Comparison of ENCODE assay signal across 9 mouse cellular contexts in genomic region chr14:57057204-57057562, GRCm38 (mm10). TPM values are rescaled to one million over a fixed set of nuclear protein-coding genes. Genes with fewer than 3 reads are reported as not detected.
A peak's percentile ranks its signal among the peaks of the same experiment; 100 is the strongest.
DNase-seq lines count a peak whose midpoint lies in the region; ATAC-seq and TF ChIP-seq lines count a peak whose summit lies in the region.
"Had no signal": no experiment of that assay in that cellular context is flagged by ENCODE, and none has a peak within 500 bp of the region (broad histone marks: within the 10 kb centered on the region; RNA-seq: fewer than 3 reads in every experiment).

No protein-coding gene starts in this region.

- TF ChIP-seq CTCF in intestine, postnatal 0 days (IDR thresholded peaks at IDR 0.05; ENCODE audit: low read depth): no peak

- WGBS in kidney, embryonic 15.5 days: 3% methylated on average over 19 of the region's 19 CpGs
- 3% methylated on average over 18 of the region's 19 CpGs for WGBS in embryonic facial prominence, embryonic 14.5 days
- WGBS in intestine, postnatal 0 days: 7% methylated on average over 16 of the region's 19 CpGs
- WGBS in neural tube, embryonic 12.5 days: 3% methylated on average over 19 of the region's 19 CpGs

- H3K4me3 ChIP-seq in kidney, embryonic 15.5 days (replicated peaks): peak overlapping the region; percentile 55
- H3K4me3 ChIP-seq in embryonic facial prominence, embryonic 14.5 days (ENCODE audit: low read depth, low read length): peak overlapping the region; percentile 45
- H3K4me3 ChIP-seq in intestine, postnatal 0 days (ENCODE audit: low read depth, low read length): peak overlapping the region; percentile 47
- H3K4me3 ChIP-seq in neural tube, embryonic 12.5 days: peak overlapping the region; percentile 44

- H3K36me3 ChIP-seq in kidney, embryonic 15.5 days: no peaks in the 10 kb centered on the region
- no peaks in the 10 kb centered on the region for H3K36me3 ChIP-seq in embryonic facial prominence, embryonic 14.5 days (ENCODE audit: control insufficient read depth, insufficient read depth, low read length)
- H3K36me3 ChIP-seq in intestine, postnatal 0 days (ENCODE audit: control insufficient read depth, insufficient read depth): no peaks in the 10 kb centered on the region
- H3K36me3 ChIP-seq in neural tube, embryonic 12.5 days: no peaks in the 10 kb centered on the region

- H3K9ac ChIP-seq in kidney, embryonic 15.5 days: peak overlapping the region; percentile 27
- peak overlapping the region; percentile 47 for H3K9ac ChIP-seq in embryonic facial prominence, embryonic 14.5 days (ENCODE audit: low read depth, low read length)
- no peak overlapping the region for H3K9ac ChIP-seq in intestine, postnatal 0 days (ENCODE audit: low read depth, low read length)
- peak overlapping the region; percentile 48; the same call in 1 of the 2 replicates for H3K9ac ChIP-seq in neural tube, embryonic 12.5 days

- no peak for ATAC-seq in kidney, embryonic 15.5 days (replicated peaks; ENCODE audit: low FRiP score)
- ATAC-seq in embryonic facial prominence, embryonic 14.5 days (ENCODE audit: low read depth): no peak
- no peak for ATAC-seq in intestine, postnatal 0 days
- ATAC-seq in neural tube, embryonic 12.5 days (ENCODE audit: low FRiP score, low read depth): no peak

- H3K4me2 ChIP-seq in kidney, embryonic 15.5 days: peak overlapping the region; percentile 98
- H3K4me2 ChIP-seq in embryonic facial prominence, embryonic 14.5 days (ENCODE audit: low read depth, low read length): peak overlapping the region; percentile 93
- H3K4me2 ChIP-seq in intestine, postnatal 0 days (replicated peaks; ENCODE audit: low read depth): peak overlapping the region; percentile 75
- peak overlapping the region; percentile 91 for H3K4me2 ChIP-seq in neural tube, embryonic 12.5 days (replicated peaks)

- no peak for DNase-seq in kidney, postnatal 36 days
- no peak for DNase-seq in embryonic facial prominence, embryonic 14.5 days (ENCODE audit: low spot score)
- no peak for DNase-seq in cerebellum, adult 11-12 months
- DNase-seq in spleen, postnatal 10 days (ENCODE audit: low spot score in 2 of 2): no peak
- DNase-seq in kidney, adult 11 months: no peak
- DNase-seq: cerebellum, adult 9-10 months had no signal

- no peaks in the 10 kb centered on the region for H3K9me3 ChIP-seq in kidney, embryonic 15.5 days (replicated peaks)
- no peaks in the 10 kb centered on the region for H3K9me3 ChIP-seq in embryonic facial prominence, embryonic 14.5 days (ENCODE audit: control insufficient read depth, low read length)
- H3K9me3 ChIP-seq in intestine, postnatal 0 days (ENCODE audit: control insufficient read depth): no peaks in the 10 kb centered on the region
- no peaks in the 10 kb centered on the region for H3K9me3 ChIP-seq in neural tube, embryonic 12.5 days

- H3K27ac ChIP-seq in kidney, embryonic 15.5 days: no peak overlapping the region
- H3K27ac ChIP-seq in embryonic facial prominence, embryonic 14.5 days (replicated peaks; ENCODE audit: low read depth, low read length): no peak overlapping the region
- no peak overlapping the region for H3K27ac ChIP-seq in intestine, postnatal 0 days (ENCODE audit: low read depth, low read length)
- no peak overlapping the region for H3K27ac ChIP-seq in neural tube, embryonic 12.5 days

- H3K27me3 ChIP-seq in kidney, embryonic 15.5 days: peaks cover 53% of the 10 kb centered on the region
- H3K27me3 ChIP-seq in embryonic facial prominence, embryonic 14.5 days (replicated peaks; ENCODE audit: control insufficient read depth, insufficient read depth, low read length): peaks cover 47% of the 10 kb centered on the region
- peaks cover 38% of the 10 kb centered on the region for H3K27me3 ChIP-seq in intestine, postnatal 0 days (replicated peaks; ENCODE audit: control insufficient read depth, insufficient read depth, low read length)
- peaks cover 42% of the 10 kb centered on the region for H3K27me3 ChIP-seq in neural tube, embryonic 12.5 days (replicated peaks)

- peaks cover 19% of the 10 kb centered on the region for H3K4me1 ChIP-seq in kidney, embryonic 15.5 days
- H3K4me1 ChIP-seq in embryonic facial prominence, embryonic 14.5 days (ENCODE audit: control insufficient read depth, insufficient read depth, low read length): peaks cover 4% of the 10 kb centered on the region; the same call in 1 of the 2 replicates
- H3K4me1 ChIP-seq in intestine, postnatal 0 days (replicated peaks; ENCODE audit: control insufficient read depth, insufficient read depth, low read length): no peaks in the 10 kb centered on the region
- H3K4me1 ChIP-seq in neural tube, embryonic 12.5 days: peaks cover 11% of the 10 kb centered on the region

RNA-seq across cellular contexts. Expression of gene Gja3, which starts 0.7 kb away (rescaled TPM):
- 13.1 and 15.1 TPM in 2 replicates for polyA plus RNA-seq in kidney, embryonic 15.5 days (2015; fragmentation: Nextera tagmentation; extraction: Ambion mirVana)
- polyA plus RNA-seq in embryonic facial prominence, embryonic 14.5 days (2014; fragmentation: Nextera tagmentation; extraction: Ambion mirVana): 9.7 and 15.7 TPM in 2 replicates
- 0.09 and 0.13 TPM in 2 replicates for polyA plus RNA-seq in intestine, postnatal 0 days (2015; fragmentation: Nextera tagmentation; extraction: Ambion mirVana)
- polyA plus RNA-seq in neural tube, embryonic 12.5 days (2016; fragmentation: Nextera tagmentation; extraction: Ambion mirVana): 1.4 TPM in 2 replicates

RNA-seq across cellular contexts. Expression of gene Gjb2, which starts 47.3 kb away (rescaled TPM):
- 4.5 and 5.1 TPM in 2 replicates for polyA plus RNA-seq in kidney, embryonic 15.5 days (2015; fragmentation: Nextera tagmentation; extraction: Ambion mirVana)
- 30.5 and 47.2 TPM in 2 replicates for polyA plus RNA-seq in embryonic facial prominence, embryonic 14.5 days (2014; fragmentation: Nextera tagmentation; extraction: Ambion mirVana)
- polyA plus RNA-seq in intestine, postnatal 0 days (2015; fragmentation: Nextera tagmentation; extraction: Ambion mirVana): 50.0 and 53.4 TPM in 2 replicates
- 25.3 and 29.6 TPM in 2 replicates for polyA plus RNA-seq in neural tube, embryonic 12.5 days (2016; fragmentation: Nextera tagmentation; extraction: Ambion mirVana)

RNA-seq across cellular contexts. Expression of gene Gm4491, which starts 58.5 kb away (rescaled TPM):
- polyA plus RNA-seq in kidney, embryonic 15.5 days (2015; fragmentation: Nextera tagmentation; extraction: Ambion mirVana): not detected in 2 replicates
- polyA plus RNA-seq in embryonic facial prominence, embryonic 14.5 days (2014; fragmentation: Nextera tagmentation; extraction: Ambion mirVana): not detected in 2 replicates
- polyA plus RNA-seq in intestine, postnatal 0 days (2015; fragmentation: Nextera tagmentation; extraction: Ambion mirVana): 0.13 and 0.20 TPM in 2 replicates
- not detected in 2 replicates for polyA plus RNA-seq in neural tube, embryonic 12.5 days (2016; fragmentation: Nextera tagmentation; extraction: Ambion mirVana)
